Mouse (Mus musculus) embryo, embryonic 10.5 days (tissue): Measurements from ENCODE around the gene Erbb4.
A peak's percentile ranks its signal among the peaks of the same experiment; 100 is the strongest.

ENCODE experiments used
- DNase-seq: peaks from one replicate; pipeline ENCODE4 v3.0.0-alpha.2; 2015; ENCODE audit warnings: low spot score

The Erbb4 gene

DNA sequence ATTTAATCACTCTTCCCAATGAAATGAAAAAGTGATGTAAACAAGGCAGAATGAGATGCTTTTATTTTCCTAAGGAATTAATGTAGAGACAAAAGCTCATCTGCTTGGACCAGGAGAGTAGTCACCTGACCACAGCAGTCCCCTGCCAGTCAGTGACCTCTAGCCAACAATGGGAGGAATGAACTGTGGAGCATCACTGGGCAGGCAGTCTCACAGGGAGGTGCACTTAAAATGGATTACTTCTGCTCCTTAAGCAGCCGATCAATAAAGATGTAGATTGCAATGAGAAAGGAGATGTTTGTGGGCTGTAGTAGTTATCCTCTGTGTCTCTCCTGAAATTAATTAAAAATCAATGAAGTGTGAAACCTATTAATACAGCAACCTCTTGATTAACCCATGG is 1018.2 kb downstream of the Erbb4 start:
- DNase-seq, result no peak

DNA sequence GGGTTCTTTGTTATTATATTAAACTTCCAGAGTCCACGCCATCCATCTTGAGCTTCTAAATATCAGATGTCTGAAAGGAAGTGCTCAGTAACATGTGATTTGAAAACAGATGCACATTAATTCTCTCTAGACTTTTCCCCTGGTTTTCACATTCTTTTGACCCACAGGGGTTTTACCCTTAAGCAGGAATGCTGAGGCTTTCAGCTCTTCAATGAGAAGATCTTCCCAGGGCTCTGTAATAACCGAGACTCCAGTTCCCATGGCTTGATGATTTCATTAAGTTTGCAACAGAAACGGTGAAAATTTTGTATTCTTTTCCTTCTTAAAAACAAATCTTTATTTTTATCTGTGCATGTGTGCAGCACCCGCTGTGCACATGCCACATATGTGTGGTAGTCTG is 1051.4 kb downstream of the Erbb4 start:
- no peak for DNase-seq

DNA sequence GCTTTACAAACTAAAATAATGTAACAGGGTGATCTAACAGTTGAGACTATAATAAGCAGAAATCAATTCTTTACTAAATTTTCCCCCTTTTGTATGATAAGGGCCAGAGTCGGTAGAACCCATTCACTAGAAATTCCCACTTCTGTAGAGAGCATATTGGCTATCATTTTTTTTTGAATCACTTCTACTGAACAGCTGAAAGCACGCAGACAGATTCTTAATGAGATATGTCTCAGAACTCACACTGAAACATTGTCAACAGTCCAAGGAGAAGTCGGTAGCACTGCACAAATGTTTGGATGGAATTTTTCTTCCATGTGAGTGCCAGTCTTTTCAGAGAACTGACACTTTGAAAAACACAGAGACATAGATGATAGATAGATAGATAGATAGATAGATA is 1053.1 kb downstream of the Erbb4 start:
- no peak for DNase-seq

DNA sequence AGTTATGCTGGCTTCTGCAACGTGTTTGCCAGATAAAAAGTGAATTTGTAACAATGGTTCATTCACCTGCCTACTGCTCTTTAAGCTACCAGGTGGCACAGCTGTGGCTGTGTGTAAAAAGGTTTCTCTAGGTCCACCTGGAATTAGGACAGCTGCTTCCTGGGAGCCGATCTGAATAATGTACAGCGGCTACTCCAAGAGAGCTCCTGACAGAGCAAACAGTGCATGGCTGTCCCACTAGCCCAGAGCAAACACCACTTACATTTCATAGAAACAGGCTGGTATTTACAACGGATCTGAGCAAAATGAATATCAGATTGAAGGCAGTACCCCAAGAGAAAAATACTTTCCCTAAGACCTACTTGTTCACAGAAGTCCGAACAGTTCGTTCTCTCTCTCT is 1058.0 kb downstream of the Erbb4 start:
- DNase-seq, result no peak

- DNase-seq, result peak; percentile 81
These were observed 1060.7 kb downstream of the Erbb4 start for GRCm38 (mm10) chr1:68047139-68047538.

GRCm38 (mm10) chr1:68046551-68046970 is 1061.3 kb downstream of the Erbb4 start:
- DNase-seq, result peak; percentile 67

- no peak for DNase-seq
These were observed 1083.5 kb downstream of the Erbb4 start for GRCm38 (mm10) chr1:68024086-68024940.

- no peak for DNase-seq
These were observed 1087.8 kb downstream of the Erbb4 start for GRCm38 (mm10) chr1:68020020-68020419.

GRCm38 (mm10) chr1:68019618-68020017 is 1088.2 kb downstream of the Erbb4 start:
- DNase-seq, result no peak
